Mouse (Mus musculus) spleen, adult 2 months (tissue): ENCODE measurements at regions not wholly inside any gene's neighbourhood (a gene's known extent, or its start where the extent isn't known, plus 50 kb on each side); places are given as distances from the start of the nearest gene placed in this dataset.

Experiments used
- CTCF ChIP-seq: fragments of 200-500 bp; IDR thresholded peaks from 2 replicates; pipeline ENCODE4 v1.5.1; 2011; ENCODE audit warnings: mild to moderate bottlenecking, inconsistent platforms; ENCODE audit not compliant: insufficient read depth, insufficient read length, insufficient replicate concordance; ENCODE audit errors: extremely low read depth
- POLR2A ChIP-seq: fragments of 200-500 bp; IDR thresholded peaks from 2 replicates; pipeline ENCODE4 v1.6.1; 2011; ENCODE audit warnings: low read depth, low read length, inconsistent platforms

GRCm38 (mm10) chr4:53340021-53340667, 100.1 kb upstream of the Slc44a1 start:
- TF ChIP-seq CTCF: no peak
- no peak for TF ChIP-seq POLR2A
